Comparison of ENCODE assay signal across 8 mouse cellular contexts in the genomic region with DNA sequence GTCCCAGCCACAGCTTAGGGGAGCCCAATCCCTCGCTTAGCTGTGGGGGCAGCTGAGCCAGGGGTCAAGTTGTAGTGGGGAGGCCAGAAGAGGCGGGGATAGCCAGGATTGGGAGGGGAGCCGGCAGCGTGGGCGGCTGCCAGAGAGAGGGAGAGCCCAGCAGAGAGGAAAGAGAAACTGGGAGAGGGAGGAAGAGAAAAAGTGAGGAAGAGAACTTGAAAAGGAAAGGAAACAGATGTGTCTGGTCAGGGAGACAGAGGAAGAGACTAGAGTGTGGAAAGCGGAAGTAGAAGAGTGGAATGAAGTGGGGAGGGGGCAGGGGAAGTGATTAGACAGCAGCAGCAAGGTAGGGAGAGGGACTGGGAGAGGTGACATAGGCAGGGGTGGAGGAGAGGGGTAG. TPM values are rescaled to one million over a fixed set of nuclear protein-coding genes. Genes with fewer than 3 reads are reported as not detected.
DNase-seq lines count a peak whose midpoint lies in the region; ATAC-seq lines count a peak whose summit lies in the region.

No protein-coding gene starts in this region.

- H3K27me3 ChIP-seq in embryonic facial prominence, embryonic 15.5 days: no peaks in the 10 kb centered on the region
- 0 out of 2 replicates have a peak, but pooled peaks cover 3% of the 10 kb centered on the region for H3K27me3 ChIP-seq in limb, embryonic 10.5 days (ENCODE audit: low read depth, poor library complexity, severe bottlenecking)
- no peaks in the 10 kb centered on the region for H3K27me3 ChIP-seq in forebrain, embryonic 14.5 days (replicated peaks; ENCODE audit: control insufficient read depth, insufficient read depth, low read length)

- H3K4me3 ChIP-seq in embryonic facial prominence, embryonic 15.5 days (replicated peaks): no peak overlapping the region
- peak overlapping the region; percentile 9; the same call in 1 of the 2 replicates for H3K4me3 ChIP-seq in limb, embryonic 10.5 days
- no peak overlapping the region for H3K4me3 ChIP-seq in forebrain, embryonic 14.5 days (ENCODE audit: low read depth, low read length)

- no peaks in the 10 kb centered on the region for H3K36me3 ChIP-seq in embryonic facial prominence, embryonic 15.5 days
- peaks cover 5% of the 10 kb centered on the region for H3K36me3 ChIP-seq in limb, embryonic 10.5 days
- no peaks in the 10 kb centered on the region for H3K36me3 ChIP-seq in forebrain, embryonic 14.5 days (ENCODE audit: control insufficient read depth, insufficient read depth, low read length)

- H3K4me2 ChIP-seq in embryonic facial prominence, embryonic 15.5 days (replicated peaks): no peak overlapping the region
- no peak overlapping the region for H3K4me2 ChIP-seq in forebrain, embryonic 14.5 days (ENCODE audit: low read length)

- WGBS in embryonic facial prominence, embryonic 15.5 days: 11% methylated on average over 6 of the region's 6 CpGs
- WGBS in limb, embryonic 10.5 days: 24% methylated on average over 6 of the region's 6 CpGs
- WGBS in forebrain, embryonic 14.5 days: 24% methylated on average over 6 of the region's 6 CpGs

- ATAC-seq in embryonic facial prominence, embryonic 15.5 days (ENCODE audit: insufficient number of reproducible peaks, low FRiP score, low TSS enrichment, low read depth): no peak
- ATAC-seq in forebrain, embryonic 14.5 days: no peak

- H3K9me3 ChIP-seq in embryonic facial prominence, embryonic 15.5 days (replicated peaks): no peaks in the 10 kb centered on the region
- no peaks in the 10 kb centered on the region for H3K9me3 ChIP-seq in limb, embryonic 10.5 days (replicated peaks)
- no peaks in the 10 kb centered on the region for H3K9me3 ChIP-seq in forebrain, embryonic 14.5 days (replicated peaks; ENCODE audit: control insufficient read depth, low read length)

- intact Hi-C loops in gastrocnemius, postnatal 36 days (cut with DNase I): no loop called here

- DNase-seq in gastrocnemius, postnatal 10 days: peak; percentile 47
- DNase-seq in gastrocnemius, postnatal 36 days: no peak
- peak; percentile 60 for DNase-seq in 416B (ENCODE audit: low read depth)
- no peak for DNase-seq in limb, embryonic 10.5 days (ENCODE audit: low spot score)
- no peak for DNase-seq in adrenal gland, adult 2 months
- DNase-seq in cerebellum, postnatal 4 days (ENCODE audit: low spot score in 2 of 2): no peak
- no peak for DNase-seq in forebrain, embryonic 14.5 days (ENCODE audit: low spot score)

- H3K9ac ChIP-seq in embryonic facial prominence, embryonic 15.5 days: no peak overlapping the region
- no peak overlapping the region for H3K9ac ChIP-seq in forebrain, embryonic 14.5 days (ENCODE audit: low read length)

- H3K4me1 ChIP-seq in embryonic facial prominence, embryonic 15.5 days: peaks cover 24% of the 10 kb centered on the region
- H3K4me1 ChIP-seq in limb, embryonic 10.5 days: peaks cover 29% of the 10 kb centered on the region
- peaks cover 6% of the 10 kb centered on the region for H3K4me1 ChIP-seq in forebrain, embryonic 14.5 days (ENCODE audit: control insufficient read depth, insufficient read depth, low read length)

- H3K27ac ChIP-seq in embryonic facial prominence, embryonic 15.5 days (replicated peaks): peak overlapping the region; percentile 12; the same call in 1 of the 2 replicates
- peak overlapping the region; percentile 14 for H3K27ac ChIP-seq in limb, embryonic 10.5 days
- no peak overlapping the region for H3K27ac ChIP-seq in forebrain, embryonic 14.5 days (ENCODE audit: low read depth, low read length)

RNA-seq across cellular contexts. Expression of gene Plekha4, which starts 3.3 kb away (rescaled TPM):
- total RNA-seq in gastrocnemius, postnatal 10 days (2021): 10 to 100 TPM; 14.8 to 16.3 TPM
- 1 to 10 TPM; 3.0 to 4.8 TPM for total RNA-seq in gastrocnemius, postnatal 36 days (2021)
- 7.5 and 7.6 TPM in 2 replicates for polyA plus RNA-seq in embryonic facial prominence, embryonic 15.5 days (2015; fragmentation: Nextera tagmentation; extraction: Ambion mirVana)
- polyA plus RNA-seq in limb, embryonic 10.5 days (2016; fragmentation: Nextera tagmentation; extraction: Ambion mirVana): 0.43 and 1.0 TPM in 2 replicates
- total RNA-seq in adrenal gland, adult 2 months (2021): 1 to 10 TPM; 3.0 to 5.9 TPM
- 9.8 and 15.6 TPM in 2 replicates for polyA plus RNA-seq in adrenal gland, adult 2 months (2012; rRNA removed)
- 0.76 and 1.2 TPM in 2 replicates for polyA plus RNA-seq in forebrain, embryonic 14.5 days (2014; fragmentation: Nextera tagmentation; extraction: Ambion mirVana)

RNA-seq across cellular contexts. Expression of gene Ppp1r15a, which starts 3.4 kb away (rescaled TPM):
- total RNA-seq in gastrocnemius, postnatal 10 days (2021): 10 to 100 TPM; 16.3 to 16.9 TPM
- total RNA-seq in gastrocnemius, postnatal 36 days (2021): 10 to 100 TPM; 22.9 to 25.3 TPM
- 27.5 and 29.6 TPM in 2 replicates for polyA plus RNA-seq in embryonic facial prominence, embryonic 15.5 days (2015; fragmentation: Nextera tagmentation; extraction: Ambion mirVana)
- 22.4 and 25.7 TPM in 2 replicates for polyA plus RNA-seq in limb, embryonic 10.5 days (2016; fragmentation: Nextera tagmentation; extraction: Ambion mirVana)
- 10 to 100 TPM; 49.0 to 57.8 TPM for total RNA-seq in adrenal gland, adult 2 months (2021)
- polyA plus RNA-seq in adrenal gland, adult 2 months (2012; rRNA removed): 49.5 and 49.7 TPM in 2 replicates
- 13.1 and 19.3 TPM in 2 replicates for polyA plus RNA-seq in forebrain, embryonic 14.5 days (2014; fragmentation: Nextera tagmentation; extraction: Ambion mirVana)

RNA-seq across cellular contexts. Expression of gene Nucb1, which starts 19.3 kb away (rescaled TPM):
- total RNA-seq in gastrocnemius, postnatal 10 days (2021): 100 to 1,000 TPM; 121 to 137 TPM
- total RNA-seq in gastrocnemius, postnatal 36 days (2021): 10 to 100 TPM; 48.6 to 65.4 TPM
- polyA plus RNA-seq in embryonic facial prominence, embryonic 15.5 days (2015; fragmentation: Nextera tagmentation; extraction: Ambion mirVana): 258 and 262 TPM in 2 replicates
- polyA plus RNA-seq in limb, embryonic 10.5 days (2016; fragmentation: Nextera tagmentation; extraction: Ambion mirVana): 116 and 125 TPM in 2 replicates
- 100 to 1,000 TPM; 280 to 286 TPM for total RNA-seq in adrenal gland, adult 2 months (2021)
- polyA plus RNA-seq in adrenal gland, adult 2 months (2012; rRNA removed): 594 and 643 TPM in 2 replicates
- 69.0 and 96.5 TPM in 2 replicates for polyA plus RNA-seq in forebrain, embryonic 14.5 days (2014; fragmentation: Nextera tagmentation; extraction: Ambion mirVana)

RNA-seq across cellular contexts. Expression of gene Hsd17b14, which starts 25.2 kb away (rescaled TPM):
- under 1 TPM in 1 of 2 experiments, not detected in 1; 0.19 TPM for total RNA-seq in gastrocnemius, postnatal 10 days (2021)
- total RNA-seq in gastrocnemius, postnatal 36 days (2021): 1 to 10 TPM; 1.9 to 2.8 TPM
- polyA plus RNA-seq in embryonic facial prominence, embryonic 15.5 days (2015; fragmentation: Nextera tagmentation; extraction: Ambion mirVana): 2.1 and 3.3 TPM in 2 replicates
- polyA plus RNA-seq in limb, embryonic 10.5 days (2016; fragmentation: Nextera tagmentation; extraction: Ambion mirVana): 1.0 and 1.1 TPM in 2 replicates
- 1 to 10 TPM; 2.3 TPM for total RNA-seq in adrenal gland, adult 2 months (2021)
- 1.5 and 2.3 TPM in 2 replicates for polyA plus RNA-seq in adrenal gland, adult 2 months (2012; rRNA removed)
- polyA plus RNA-seq in forebrain, embryonic 14.5 days (2014; fragmentation: Nextera tagmentation; extraction: Ambion mirVana): 0.17 and 0.22 TPM in 2 replicates

RNA-seq across cellular contexts. Expression of gene Bcat2, which starts 40.5 kb away (rescaled TPM):
- total RNA-seq in gastrocnemius, postnatal 10 days (2021): 10 to 100 TPM; 24.0 to 25.2 TPM
- total RNA-seq in gastrocnemius, postnatal 36 days (2021): 10 to 100 TPM; 55.7 to 86.8 TPM
- 63.0 and 65.1 TPM in 2 replicates for polyA plus RNA-seq in embryonic facial prominence, embryonic 15.5 days (2015; fragmentation: Nextera tagmentation; extraction: Ambion mirVana)
- 65.8 and 68.0 TPM in 2 replicates for polyA plus RNA-seq in limb, embryonic 10.5 days (2016; fragmentation: Nextera tagmentation; extraction: Ambion mirVana)
- total RNA-seq in adrenal gland, adult 2 months (2021): 100 to 1,000 TPM; 213 to 292 TPM
- polyA plus RNA-seq in adrenal gland, adult 2 months (2012; rRNA removed): 166 and 170 TPM in 2 replicates
- polyA plus RNA-seq in forebrain, embryonic 14.5 days (2014; fragmentation: Nextera tagmentation; extraction: Ambion mirVana): 19.6 and 20.1 TPM in 2 replicates

Comparison
In these comparisons a context has a peak if more than half of its experiments do, and no peak if none do; other contexts are left out.
1. DNase-seq: peak in gastrocnemius, postnatal 10 days (single experiment) and 416B (single experiment); none in gastrocnemius, postnatal 36 days (0 of 2), limb, embryonic 10.5 days (single experiment), adrenal gland, adult 2 months (single experiment), cerebellum, postnatal 4 days (0 of 2) and forebrain, embryonic 14.5 days (single experiment).